Mouse (Mus musculus) frontal cortex, postnatal 10 days (tissue): ENCODE data around the gene Fam78a.

Experiments used
- DNase-seq, 2 experiments: peaks; one replicate each; pipeline ENCODE4 v3.0.0; 2022; ENCODE audit warnings: low spot score in 2 of 2, mixed read lengths in 1 of 2

Gene Fam78a

DNA sequence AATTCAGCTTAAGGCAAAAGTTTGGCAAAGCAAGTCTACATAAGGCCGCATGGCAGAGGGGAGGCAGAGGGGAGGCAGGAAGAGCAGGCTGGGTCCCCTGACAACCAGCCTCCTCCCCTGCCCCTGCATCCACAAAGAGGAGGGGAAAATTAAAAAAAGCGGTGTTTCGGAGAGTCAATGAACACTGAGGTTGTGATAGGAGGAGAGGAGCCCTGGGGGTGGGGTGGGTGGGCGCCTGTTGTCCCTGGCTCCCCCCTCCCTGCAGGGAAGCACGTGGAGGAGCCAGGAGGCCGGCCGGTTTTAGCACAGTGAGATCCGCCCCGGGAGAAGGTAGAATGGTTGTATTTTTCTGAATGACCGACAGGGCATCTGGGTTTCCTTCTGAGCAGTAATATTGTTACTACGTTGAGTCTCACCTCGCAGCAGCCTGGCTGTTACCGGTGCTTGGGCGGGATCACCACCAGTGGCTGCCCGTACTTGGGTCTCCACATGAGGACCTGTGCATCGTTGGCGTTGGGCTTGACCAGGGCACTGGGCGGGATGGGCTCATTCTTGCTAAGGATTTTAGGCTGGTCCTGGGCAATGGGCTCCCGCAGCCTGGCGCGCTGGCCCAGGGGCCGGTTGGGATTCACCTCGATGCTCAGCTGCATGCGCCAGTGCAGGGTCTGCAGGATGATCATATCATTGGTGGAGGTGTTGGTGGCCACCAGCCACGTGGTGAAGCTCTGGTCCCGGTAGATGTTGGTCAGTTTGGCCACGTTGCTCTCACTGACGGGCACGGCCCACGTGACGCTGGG lies 15.6 kb downstream of the Fam78a start:
- no peak for DNase-seq

DNA sequence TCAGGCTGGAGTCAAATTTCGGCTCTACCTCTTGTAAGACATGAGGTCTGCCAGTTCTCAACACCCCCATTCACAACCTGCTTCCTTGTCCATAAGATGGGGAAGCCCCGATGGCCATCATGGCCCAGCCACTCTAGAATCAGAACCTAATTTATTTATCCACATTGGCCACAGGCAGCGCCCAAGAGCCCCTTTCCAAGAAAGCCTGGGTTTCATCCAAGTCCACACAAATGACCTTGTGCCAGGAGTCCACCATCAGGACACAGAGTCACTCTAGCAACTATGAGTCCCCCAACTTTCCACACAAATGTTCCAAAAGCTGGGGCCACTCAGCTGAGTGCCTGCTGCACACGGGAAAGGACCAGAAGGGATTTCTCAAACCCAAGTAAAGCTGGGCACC lies 18.7 kb downstream of the Fam78a start:
- no peak for DNase-seq

DNA sequence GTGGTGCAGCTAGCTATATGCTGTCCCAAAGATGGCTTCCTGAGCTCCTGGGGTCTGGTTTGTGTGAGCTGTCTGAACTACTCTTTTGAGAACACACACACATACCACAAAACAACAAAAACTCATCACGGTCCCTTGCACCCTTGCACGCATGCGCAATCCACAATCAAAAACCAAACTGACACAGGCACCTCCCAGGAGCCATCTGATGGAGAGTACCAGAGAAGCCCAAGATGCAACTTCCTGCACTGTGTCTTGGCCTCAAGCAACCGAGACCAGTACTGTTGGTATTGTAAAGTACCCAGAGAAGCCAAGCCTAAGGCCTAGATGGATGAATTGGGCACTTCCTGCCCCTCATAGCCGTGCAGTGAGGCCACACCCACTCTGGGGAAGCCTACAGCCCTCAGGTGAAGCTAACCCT lies 19.3 kb downstream of the Fam78a start:
- DNase-seq, result no peak

DNA sequence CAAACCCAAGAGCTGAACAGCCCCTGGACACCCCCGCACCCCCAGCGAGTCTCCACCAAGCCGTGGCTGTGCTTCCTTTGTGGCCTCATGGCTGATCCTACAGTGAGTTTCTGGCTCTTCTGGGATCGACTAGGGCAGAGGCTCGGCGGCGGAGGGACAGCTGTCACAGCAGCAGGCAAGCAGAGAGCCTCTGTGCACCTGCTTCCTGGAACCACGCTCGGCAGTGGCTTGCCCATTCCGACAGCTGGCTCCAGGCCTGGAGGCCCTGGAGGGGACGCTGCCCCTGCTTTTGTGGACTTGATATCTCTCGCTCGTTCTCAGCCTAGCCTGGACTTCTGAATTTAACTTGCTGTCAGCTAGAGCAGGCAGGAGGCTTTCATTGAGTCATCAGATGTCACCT lies 19.7 kb downstream of the Fam78a start:
- DNase-seq, result no peak

DNA sequence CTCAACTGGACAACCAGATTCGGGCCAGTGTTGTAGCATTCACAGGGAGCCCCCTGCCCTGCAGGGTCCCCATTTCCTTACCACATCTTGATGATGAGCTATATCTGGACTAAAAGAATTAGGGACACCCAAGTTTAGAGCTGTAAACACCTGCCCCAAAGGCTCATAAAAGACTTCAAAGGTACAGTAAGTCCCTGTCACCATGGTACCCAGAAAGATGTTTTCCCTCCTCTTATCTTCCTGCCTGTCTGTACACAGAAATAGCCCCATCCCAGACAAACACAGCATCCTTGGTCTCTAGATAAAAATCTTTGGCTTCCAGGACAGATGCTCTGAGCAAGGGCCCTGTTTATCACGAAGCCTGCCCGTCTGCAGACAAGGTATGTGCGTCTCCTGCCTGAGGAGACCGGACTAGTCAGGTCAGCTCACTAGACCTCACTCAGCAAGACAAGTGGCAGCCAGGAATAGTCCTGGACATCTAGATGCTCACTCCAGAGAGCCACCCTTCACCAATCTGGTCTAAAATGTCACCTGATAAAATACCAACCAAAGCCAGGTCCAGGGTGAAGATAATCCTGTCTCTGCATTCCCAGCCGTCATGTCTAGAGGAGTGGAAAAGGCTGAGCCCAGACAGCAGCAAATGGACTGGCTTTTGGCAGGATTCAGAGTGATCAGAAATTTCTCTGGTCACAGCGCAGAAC lies 21.1 kb downstream of the Fam78a start:
- DNase-seq, result no peak

DNA sequence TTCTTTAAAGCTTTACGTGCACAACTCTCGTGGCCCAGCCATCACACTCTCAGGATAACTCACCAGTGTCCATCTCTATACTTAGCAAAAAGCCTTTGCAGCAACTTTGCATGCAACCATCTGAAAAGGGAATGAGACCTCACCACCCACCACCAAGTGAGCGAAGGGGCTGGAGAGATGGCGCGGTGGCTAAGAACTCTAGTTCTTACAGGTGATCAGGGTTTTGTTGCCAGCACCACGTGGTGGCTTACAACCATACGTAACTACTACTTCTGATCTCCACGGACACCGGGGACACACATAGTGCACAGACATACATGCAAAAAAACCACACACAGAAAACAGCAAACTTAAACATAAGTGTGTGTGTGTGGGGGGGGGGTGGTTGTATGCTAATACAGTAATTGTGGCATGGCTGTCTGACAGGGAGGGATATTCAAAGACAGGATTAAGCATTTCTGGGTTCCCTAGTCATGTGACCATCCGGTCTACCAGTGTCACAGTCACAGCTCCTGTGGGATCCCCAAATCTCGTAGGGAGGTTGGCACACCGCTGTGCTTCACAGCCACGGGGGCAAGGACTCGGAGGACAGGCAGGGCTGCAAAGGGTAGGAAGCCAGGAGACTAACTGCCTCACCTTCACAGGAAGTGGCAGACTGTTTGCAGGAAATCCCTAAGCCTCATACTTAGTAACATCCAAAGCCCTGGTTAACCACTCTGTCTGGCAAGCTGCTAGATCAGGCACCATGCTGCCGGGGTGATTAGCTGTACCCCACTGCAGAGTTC lies 21.8 kb downstream of the Fam78a start:
- DNase-seq, result no peak

DNA sequence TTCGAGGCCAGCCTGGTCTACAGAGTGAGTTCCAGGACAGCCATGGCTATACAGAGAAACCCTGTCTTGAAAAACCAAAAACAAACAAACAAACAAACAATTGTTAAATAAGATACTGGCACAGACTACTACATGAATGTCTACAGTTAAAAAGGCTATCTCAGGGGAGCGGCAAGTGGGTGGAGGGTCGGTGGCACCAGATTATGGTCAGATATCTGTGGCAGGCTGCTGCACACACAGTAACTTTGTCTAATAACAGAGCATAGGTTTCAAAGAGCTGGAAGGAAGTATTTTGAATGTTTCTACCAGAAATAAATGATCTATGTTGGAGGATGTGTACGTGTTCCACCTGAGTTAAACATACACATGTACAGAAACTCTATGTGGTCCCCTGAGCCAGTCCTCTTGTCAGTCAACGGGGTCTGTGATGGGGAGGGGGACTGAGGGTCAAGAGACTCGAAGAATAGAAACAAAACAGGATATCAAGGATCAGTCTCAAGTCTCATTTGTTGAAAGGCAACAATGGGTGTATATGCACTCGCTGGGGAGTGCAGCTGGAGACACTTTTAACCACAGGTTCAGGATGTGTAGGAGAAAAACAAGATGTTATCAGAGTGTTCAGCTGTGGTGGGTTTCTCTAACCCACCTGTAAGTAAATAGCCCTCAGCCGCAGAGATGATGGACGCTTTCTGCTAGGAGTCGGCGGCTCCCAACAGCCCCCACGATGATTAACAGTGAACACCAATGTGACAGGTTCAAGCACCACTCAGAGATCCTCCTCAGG lies 22.7 kb downstream of the Fam78a start:
- no peak for DNase-seq

DNA sequence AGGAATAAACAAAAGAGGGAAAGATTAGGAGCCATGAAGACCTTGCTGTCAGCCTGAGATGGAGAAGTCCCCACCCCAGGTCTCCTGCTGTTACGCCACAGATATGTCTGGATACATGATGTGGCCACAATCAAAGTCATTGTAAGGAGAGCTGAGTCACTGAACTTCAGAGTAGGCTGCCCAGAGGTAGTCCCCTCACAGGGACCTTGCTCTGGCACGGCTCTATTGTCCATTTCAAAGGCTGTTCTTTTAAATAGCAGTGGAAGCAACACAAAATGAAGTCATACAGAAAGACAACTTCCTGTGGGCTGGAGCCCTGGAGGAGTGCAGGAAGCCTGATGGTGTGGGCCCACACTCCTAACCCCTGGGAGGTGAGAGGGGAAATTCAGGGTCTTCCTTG lies 23.5 kb downstream of the Fam78a start:
- no peak for DNase-seq

DNA sequence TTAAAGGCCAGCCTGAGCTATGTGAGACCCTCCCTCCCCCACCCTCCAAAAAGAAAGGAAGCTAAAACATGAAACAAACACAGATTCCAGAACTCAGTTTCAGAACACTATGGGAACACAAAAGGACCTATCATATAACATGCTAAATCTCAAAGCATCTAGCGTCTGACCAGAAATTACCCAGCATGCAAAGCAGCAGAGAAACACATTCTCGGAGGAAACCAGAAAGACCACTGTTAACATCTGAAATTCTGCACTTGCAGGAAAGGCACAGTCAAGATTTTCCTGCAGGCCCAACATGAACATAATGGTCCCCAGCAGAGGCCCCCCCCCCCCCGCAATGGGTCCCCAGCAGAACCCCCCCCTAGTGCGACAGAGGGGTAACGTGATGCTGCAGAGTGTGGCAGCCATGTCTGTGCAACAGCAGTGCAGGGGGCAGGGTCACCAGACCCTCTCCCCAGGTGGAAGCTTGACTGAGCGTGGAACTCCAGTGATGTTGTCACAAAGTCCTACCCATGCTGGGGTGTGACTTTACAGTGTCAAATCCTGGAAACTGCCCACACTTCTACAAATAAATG lies 24.3 kb downstream of the Fam78a start:
- no peak for DNase-seq

DNA sequence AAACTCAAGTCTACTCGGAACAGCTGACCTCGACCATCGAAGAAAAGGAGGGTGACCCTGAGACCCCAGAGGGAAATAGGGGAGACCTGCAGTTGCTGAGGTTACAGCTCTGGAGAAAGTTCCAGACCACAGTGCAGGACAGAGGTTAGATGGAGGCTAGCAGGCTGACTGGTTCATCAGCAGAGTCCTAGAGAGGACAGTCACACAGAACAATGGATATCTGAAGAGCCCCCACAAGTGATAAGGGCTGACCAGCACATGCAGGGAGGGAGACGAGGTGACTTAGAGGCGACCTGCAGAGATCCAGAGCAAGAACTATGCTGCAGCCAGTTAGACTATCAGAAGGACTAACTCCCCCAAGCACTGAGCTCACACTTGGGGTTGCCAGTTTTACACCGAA lies 25.0 kb downstream of the Fam78a start:
- no peak for DNase-seq

DNA sequence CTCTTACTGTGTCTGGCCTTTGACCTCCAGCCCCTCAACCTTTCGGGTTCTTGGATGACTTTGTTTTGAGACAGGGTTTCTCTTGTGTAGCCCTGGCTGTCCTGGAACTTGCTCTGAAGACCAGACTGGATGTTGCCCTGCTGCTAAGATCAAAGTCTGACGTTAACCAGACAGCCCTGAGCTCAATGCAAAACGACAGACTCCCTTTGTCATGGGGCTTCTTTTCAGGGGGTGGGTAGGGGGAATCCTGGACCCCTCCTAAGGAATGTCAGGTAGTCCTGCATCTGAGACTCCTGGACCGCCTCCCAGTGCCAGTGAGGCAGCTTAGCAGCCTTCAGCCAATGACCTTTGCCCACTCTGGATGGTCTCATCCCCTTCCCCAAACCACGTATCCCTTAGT lies 25.9 kb downstream of the Fam78a start:
- DNase-seq, result no peak

DNA sequence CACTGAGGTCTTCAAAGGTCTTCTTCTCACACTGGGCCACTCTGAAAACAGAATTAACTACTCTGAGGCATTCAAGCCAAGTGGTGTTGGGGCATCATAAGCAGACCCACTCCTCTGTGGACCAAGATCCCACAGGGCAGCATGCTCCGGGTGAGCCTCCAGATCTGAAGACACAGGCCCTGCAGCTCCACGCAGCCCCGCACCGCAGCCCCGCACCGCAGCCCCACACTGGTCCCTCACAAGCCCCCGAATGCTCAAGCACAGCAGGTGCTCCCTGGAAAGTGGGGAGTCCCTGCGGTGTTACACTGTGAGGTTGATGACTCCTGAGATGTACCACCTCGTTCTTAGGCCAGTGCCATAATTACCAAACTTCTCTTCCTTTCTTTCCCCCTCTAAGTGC lies 26.4 kb downstream of the Fam78a start:
- DNase-seq, result no peak

DNA sequence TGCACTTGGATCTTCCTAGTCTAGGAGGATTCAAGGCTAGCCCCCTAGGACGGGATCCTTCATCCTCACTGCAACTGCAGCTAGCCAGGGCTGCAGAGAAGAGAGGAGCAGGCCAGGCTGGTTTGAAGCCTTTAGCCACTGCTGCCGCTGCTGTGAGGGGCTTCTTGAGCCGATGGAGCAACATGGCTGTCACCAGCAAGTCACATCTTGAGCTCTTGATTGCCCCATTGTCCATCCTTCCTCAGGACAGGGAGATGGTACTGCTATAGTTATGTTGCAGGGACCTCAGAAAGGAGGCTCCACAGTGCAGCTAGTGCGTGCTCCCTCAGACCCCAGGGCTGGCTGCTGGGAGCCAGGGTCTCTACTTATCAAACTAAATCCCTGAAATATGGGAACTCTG lies 26.9 kb downstream of the Fam78a start:
- DNase-seq, result no peak

DNA sequence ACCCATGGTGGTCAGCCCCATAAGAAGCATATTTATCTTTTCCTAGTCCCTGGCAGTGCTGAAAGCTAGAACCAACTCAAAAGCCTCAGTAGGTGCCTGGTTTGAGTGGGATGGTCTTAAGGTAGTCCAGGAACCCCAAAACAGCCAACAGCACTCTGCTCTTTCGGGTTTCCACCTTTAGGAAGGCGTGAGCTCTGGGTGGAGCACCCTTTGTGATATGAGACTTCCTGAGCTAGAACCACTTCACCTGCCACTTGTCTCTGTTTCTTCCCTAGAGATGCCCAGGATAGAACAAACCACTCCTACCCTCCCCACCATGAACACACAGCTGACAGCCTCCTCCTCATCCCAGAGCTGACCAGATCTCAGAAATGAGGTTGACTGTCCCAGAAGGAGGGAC lies 27.3 kb downstream of the Fam78a start:
- DNase-seq, result no peak

DNA sequence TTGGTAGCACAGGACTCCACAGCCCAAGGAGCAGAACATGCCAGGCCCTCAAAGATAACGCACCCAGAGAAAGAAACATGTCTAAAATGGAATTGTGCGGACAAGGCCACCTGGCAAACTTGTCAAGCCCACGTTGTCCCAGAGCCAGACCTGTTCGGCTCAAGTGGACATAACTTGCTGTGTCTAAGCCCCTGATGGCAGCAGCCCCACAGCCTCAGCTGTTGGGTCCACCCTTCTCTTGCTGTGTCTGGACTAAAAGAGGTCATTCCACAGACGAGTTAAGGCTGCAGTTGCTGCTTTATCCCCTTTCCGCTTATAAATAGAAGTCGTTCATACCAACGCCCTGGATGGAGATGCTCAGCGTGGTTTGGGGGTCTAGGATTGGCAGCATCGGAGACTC lies 28.1 kb downstream of the Fam78a start:
- no peak for DNase-seq

DNA sequence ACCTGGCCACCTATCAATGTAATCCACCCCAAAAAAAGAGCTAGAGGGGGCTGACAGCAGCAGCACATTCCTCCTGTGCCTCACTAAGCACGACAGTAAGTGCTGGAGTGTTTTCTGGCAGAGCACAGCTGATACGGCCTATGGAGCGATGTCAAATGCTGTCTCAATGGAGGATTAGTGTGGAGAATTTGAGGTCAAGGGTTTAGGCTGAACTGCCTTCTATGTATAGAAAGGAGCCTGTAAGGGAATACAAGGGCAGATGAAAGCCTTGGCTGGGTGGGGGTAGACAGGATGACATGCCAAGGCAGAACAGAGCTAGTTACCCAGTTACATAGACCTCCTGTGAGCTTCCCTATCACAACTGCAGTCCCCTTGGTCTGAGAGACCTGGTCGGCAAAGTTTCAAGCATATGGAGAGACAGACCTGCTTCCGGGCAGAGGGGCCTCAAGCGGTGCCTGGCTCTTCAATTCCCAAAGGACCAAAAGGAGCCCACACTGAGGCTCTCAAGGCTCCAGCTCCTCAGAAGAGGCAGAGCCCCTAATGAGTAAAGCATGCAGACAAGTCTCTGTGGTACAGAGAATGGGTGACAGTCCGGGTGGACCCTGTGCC lies 29.2 kb downstream of the Fam78a start:
- DNase-seq, result no peak

DNA sequence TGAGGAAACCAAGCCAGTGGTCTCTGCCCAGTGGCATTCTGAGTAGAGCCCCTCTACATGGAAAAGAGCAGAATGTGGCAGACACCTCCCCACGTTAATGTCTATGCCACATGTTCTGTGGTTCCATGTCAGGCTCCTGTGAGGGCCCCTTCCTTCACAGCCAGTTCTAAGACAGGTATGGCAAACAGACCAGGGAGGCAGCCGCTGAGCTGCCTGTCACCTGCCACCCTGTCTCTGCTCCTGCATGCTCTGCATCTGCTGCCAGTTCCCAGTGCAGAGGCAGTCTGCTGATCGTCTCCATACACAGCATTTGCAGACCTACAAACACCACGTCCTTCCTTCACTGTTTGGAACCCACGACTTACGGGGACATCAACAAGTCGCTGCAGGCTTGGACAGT lies 32.2 kb downstream of the Fam78a start:
- DNase-seq, result no peak

DNA sequence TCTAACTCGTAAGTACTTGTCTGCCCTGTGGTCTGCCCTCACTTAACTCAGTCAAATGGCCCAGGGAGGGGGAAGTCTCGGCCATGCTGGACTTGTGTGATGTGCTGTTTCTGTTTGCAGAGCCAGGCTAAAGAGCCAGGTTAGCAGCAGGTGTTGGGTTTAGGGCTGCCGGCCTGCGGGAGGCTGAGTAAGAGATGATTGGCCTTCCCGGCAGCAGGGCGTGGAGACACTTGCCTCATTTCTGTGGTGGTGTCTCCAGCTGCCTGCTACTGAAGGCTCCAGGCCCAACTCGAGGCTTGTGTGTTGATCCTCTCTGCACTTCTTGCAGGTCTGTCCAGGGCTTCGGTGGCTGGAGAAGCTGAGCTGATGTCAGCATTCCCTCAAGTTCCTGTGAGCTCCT lies 32.9 kb downstream of the Fam78a start:
- no peak for DNase-seq

DNA sequence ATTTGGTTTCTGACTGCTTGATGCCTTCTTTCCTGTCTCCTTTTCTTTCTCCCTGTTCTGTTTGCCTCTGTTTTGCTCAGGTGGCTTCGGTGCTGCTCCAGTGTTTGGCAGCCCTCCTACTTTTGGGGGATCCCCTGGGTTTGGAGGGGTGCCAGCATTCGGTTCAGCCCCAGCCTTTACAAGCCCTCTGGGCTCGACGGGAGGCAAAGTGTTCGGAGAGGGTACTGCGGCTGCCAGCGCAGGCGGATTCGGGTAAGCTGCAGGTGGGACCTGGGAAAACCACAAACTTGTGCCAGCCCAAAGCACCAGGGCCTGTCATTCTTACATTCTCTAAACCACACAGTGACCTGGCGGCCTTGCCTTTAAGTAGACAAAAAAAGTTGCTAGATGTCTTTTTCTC lies 37.3 kb downstream of the Fam78a start:
- DNase-seq, result no peak

DNA sequence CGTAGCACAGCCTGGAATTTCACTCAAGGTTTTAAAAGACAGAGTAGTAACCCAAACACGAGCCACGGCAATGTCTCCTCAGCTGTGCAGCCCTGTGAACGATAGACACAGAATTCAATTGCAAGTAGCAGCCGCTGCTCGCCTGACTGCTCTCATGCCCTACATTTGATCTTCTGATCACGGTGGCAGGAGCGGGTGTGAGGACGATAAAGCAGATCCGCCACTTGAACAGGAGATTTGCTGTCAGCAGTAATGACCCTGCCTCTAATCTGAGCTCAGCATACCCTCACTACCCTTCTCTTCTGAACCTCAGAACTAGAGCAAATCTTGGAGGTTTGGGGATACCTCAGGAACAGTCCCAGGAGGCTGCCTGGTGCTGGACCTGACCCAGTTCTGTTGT lies 38.6 kb downstream of the Fam78a start:
- DNase-seq, result no peak

DNA sequence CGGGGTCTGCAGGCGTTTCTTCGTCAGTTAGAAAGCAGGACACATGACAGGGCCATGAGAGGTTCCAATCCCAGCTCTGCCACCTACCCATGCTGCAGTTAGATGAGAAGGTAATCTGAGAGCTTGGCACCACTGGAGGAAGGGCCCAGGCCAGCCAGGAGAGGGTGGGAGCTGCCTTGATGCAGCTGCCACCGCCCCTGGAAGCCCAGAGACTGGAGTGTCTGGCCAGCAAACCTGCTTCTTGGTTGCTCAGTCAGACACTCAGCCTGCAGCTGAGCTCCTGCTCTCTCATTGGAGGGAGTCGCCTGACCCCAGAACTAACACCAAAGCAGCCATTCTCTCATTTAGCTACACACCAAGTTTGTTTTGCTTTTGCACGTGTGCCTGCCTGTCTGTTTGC lies 39.3 kb downstream of the Fam78a start:
- DNase-seq, result no peak
